Mouse (Mus musculus): ENCODE data around the gene Vps11. TPM values are rescaled to one million over a fixed set of nuclear protein-coding genes. Genes with fewer than 3 reads are reported as not detected.

Gene Vps11
- 36.0 and 37.5 TPM in 2 replicates for polyA plus RNA-seq (2012; rRNA removed)

GRCm38 (mm10) chr9:44361190-44361917 lies at the start of gene Vps11:
Gene Vps11, minus strand, starts transcription at chr9:44361670.

GRCm38 (mm10) chr9:44406906-44407751 lies 45.7 kb upstream of the Vps11 start, which contains the start of the genes Rps25 and Trappc4:
Gene Rps25, plus strand, starts transcription at chr9:44407139.
Gene Trappc4, minus strand, starts transcription at chr9:44407600.

DNA sequence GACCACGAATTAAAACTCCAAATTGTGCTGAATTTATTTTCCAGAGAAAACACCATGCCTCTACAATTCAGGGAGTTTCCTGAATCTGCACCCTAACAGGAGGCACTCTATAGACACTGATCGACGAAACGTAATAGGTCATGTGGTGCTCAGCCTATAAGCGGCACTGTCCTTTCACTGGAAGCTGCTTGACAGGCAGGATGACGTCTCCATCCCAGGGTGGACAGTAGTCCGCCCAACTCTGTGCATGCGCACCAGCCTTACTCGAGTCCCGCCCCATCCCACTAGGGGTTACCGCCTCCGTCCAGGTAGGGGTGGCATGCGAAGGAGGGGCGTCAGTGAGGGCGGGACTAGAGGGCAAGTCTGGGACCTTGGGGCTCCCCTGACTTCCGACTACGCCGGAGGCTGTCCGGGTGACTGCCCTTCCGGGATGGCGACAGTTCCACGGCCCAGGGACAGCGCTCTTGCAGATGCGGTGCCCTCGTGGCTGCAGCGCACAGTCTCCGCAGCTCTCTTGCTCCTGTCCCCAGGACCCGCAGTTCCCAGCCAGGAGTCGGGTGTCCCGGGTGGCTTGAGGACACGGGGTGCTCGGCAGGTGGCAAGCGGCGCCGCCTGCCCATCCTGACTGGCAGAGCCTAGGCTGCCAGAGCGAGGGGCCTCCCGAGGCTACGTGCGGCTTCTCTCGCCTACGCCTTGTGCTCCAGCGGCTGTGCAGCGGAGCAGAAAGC lies 35.4 kb upstream of the Vps11 start, which contains the start of gene Slc37a4:
Slc37a4 (plus strand) TSS at position 169 of the 728 bp plus-strand sequence.

DNA sequence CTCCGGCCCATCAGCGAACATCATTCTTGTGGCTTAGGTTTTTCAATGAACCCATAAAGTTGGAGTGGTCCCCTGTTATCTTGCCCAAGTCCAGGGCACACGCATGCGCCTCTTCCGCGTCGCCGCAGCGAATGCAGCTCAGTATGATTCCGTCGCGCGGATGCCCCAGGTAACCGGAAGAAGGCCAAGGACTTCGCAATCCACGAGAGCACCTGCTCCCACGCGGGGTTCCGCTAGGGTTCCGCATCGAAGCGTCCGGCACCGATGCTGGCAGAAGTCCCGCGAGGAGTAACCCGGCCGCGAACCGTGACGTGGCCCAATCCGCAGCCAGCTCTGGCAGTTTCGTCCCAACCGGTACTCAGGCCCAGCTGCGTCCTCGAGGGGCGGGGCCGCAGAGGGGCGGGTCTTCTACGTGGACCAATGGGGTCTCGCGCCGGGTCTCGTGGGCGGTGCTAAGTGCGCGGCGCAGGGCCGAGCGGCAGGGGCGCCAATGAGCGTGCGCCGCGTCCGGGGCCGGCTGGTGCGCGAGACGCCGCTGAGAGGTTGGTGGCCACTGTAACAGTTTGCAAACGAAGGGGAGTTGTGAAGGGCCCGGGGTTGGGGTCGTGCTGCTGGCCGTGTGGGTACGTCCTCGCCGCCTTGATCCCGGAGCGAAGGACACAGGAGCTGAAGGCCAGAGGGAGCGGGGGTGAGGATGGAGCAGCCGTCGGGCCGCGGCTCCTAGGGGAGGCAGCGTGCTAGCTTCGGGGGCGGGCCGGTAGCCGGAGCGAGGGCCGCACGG lies 17.8 kb upstream of the Vps11 start, which contains the start of gene Hyou1:
Hyou1 (plus strand) TSS at position 437 of the 781 bp plus-strand sequence.

GRCm38 (mm10) chr9:44343781-44344421 lies 17.6 kb downstream of the Vps11 start, which contains the start of gene Hmbs:
Gene Hmbs, minus strand, starts transcription at chr9:44344228.

DNA sequence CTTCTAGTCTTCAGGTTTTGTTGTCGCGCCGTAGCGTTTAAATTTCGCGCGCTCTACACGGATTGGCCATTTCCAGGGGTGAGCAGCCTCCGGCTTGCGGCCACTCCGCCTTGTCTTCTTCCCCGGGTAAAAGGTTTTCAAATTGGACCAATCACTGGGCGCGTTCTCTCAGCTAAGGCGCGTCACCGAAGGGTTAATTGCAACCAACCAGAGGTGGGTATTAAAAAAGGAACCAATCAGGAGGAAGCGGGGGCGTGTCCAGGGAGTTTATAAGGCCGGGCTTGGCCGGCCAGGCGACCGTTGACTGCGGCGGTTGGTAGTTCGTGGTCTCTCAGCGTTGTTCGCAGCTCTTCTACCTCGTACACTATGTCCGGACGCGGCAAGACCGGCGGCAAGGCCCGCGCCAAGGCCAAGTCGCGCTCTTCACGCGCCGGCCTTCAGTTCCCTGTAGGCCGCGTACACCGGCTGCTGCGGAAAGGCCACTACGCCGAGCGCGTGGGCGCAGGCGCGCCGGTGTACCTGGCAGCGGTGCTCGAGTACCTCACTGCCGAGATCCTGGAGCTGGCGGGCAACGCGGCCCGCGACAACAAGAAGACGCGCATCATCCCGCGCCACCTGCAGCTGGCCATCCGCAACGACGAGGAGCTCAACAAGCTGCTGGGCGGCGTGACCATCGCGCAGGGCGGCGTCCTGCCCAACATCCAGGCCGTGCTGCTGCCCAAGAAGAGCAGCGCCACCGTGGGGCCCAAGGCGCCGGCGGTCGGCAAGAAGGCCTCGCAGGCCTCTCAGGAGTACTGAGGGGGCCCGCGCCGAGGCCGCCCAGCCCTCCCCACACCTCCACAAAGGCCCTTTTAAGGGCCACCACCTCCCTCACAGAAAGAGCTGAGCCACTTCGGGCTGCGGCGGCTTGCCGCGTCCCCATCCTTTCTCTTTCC lies 26.8 kb downstream of the Vps11 start, which contains the start of gene H2afx:
H2afx (plus strand) TSS at position 299 of the 935 bp plus-strand sequence.

GRCm38 (mm10) chr9:44325768-44326370 lies 35.6 kb downstream of the Vps11 start, which contains the start of gene Dpagt1:
Gene Dpagt1, plus strand, starts transcription at chr9:44326019.

DNA sequence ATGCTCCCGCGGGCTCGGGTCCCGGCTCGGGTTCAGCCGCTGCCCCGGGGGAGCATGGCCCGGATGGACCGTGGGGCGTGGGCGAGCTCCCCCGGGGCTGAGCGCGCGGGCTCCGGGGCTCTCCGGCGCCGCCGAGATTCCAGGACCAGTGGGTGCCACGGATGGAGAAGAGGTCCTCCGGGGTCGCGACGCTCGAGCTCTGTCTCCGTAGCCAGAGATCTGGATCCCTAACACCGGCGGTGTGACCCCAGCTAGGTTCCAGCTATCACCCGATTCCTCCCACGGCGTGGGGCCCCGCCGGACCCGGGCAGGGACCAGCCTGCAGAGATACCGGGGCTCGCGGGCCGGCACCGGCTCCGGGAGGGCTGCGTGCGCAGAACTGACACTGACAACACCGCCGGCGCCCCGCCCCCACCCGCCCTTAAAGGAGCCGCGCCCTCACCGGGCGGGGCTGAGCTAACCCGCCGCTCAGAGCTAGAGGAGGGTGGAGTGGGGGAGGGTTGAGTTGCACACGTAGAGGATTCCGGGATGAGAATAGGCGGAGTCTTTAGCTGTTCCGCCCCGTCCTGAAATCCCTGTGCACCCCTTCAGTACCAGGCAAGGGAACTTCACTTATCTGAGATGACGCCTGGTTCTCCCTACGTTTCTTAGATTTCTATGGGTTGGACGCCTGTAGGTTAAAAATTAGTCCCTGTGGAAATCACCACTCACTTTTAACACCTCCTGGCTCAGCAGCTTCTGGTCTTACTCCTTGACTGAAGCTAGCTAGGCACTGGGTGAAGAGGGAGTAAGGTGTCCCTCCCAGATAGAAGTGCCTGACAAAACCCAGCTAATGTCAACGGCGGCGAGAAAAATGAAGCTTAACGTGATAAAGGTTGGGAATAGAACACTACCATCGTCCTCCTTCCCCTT lies 41.3 kb downstream of the Vps11 start, which contains the start of gene C2cd2l:
C2cd2l (minus strand) TSS at position 399 of the 912 bp plus-strand sequence.

GRCm38 (mm10) chr9:44305466-44306079 lies 55.9 kb downstream of the Vps11 start, which contains the start of gene Hinfp:
Gene Hinfp, minus strand, starts transcription at chr9:44305671.

Other genes with a start within 250 kb of the Vps11 start
- gene Gm49380, start 248.2 kb downstream of the Vps11 start, polyA plus RNA-seq (2012; rRNA removed), result 0.16 and 0.32 TPM in 2 replicates
- gene Rnf26, start 248.2 kb downstream of the Vps11 start, polyA plus RNA-seq (2012; rRNA removed), result 30.0 and 33.0 TPM in 2 replicates
- 29.7 and 40.4 TPM in 2 replicates for gene Mcam, start 227.2 kb downstream of the Vps11 start, polyA plus RNA-seq (2012; rRNA removed)
- 22.4 and 23.4 TPM in 2 replicates for gene Cbl, start 127.6 kb downstream of the Vps11 start, polyA plus RNA-seq (2012; rRNA removed)
- 0.07 and 0.13 TPM in 2 replicates for gene Ccdc153, start 121.0 kb downstream of the Vps11 start, polyA plus RNA-seq (2012; rRNA removed)
- 0.74 and 0.75 TPM in 2 replicates for gene Pdzd3, start 110.2 kb downstream of the Vps11 start, polyA plus RNA-seq (2012; rRNA removed)
- 4.3 and 4.6 TPM in 2 replicates for gene Nlrx1, start 93.1 kb downstream of the Vps11 start, polyA plus RNA-seq (2012; rRNA removed)
- gene Abcg4, start 73.1 kb downstream of the Vps11 start, polyA plus RNA-seq (2012; rRNA removed), result 52.4 and 58.7 TPM in 2 replicates
- 43.3 and 49.9 TPM in 2 replicates for gene Hinfp, start 56.0 kb downstream of the Vps11 start, polyA plus RNA-seq (2012; rRNA removed)
- gene C2cd2l, start 41.4 kb downstream of the Vps11 start, polyA plus RNA-seq (2012; rRNA removed), result 47.2 and 53.2 TPM in 2 replicates
- 38.7 and 39.4 TPM in 2 replicates for gene Dpagt1, start 35.7 kb downstream of the Vps11 start, polyA plus RNA-seq (2012; rRNA removed)
- 197 and 236 TPM in 2 replicates for gene H2afx, start 27.0 kb downstream of the Vps11 start, polyA plus RNA-seq (2012; rRNA removed)
- 50.4 and 50.6 TPM in 2 replicates for gene Hmbs, start 17.4 kb downstream of the Vps11 start, polyA plus RNA-seq (2012; rRNA removed)
- gene Hyou1, start 17.8 kb upstream of the Vps11 start, polyA plus RNA-seq (2012; rRNA removed), result 47.0 and 53.6 TPM in 2 replicates
- gene Slc37a4, start 35.2 kb upstream of the Vps11 start, polyA plus RNA-seq (2012; rRNA removed), result 48.9 and 50.0 TPM in 2 replicates
- gene Rps25, start 45.5 kb upstream of the Vps11 start, polyA plus RNA-seq (2012; rRNA removed), result 705 and 780 TPM in 2 replicates
- gene Trappc4, start 45.9 kb upstream of the Vps11 start, polyA plus RNA-seq (2012; rRNA removed), result 169 and 183 TPM in 2 replicates
- gene Ccdc84, start 56.9 kb upstream of the Vps11 start, polyA plus RNA-seq (2012; rRNA removed), result 57.4 and 62.5 TPM in 2 replicates
- gene Foxr1, start 79.5 kb upstream of the Vps11 start, polyA plus RNA-seq (2012; rRNA removed), result not detected in 2 replicates
- gene Upk2, start 93.3 kb upstream of the Vps11 start, polyA plus RNA-seq (2012; rRNA removed), result 0.43 TPM in 1 of 2 replicates, not detected in the other
- gene Bcl9l, start 121.2 kb upstream of the Vps11 start, polyA plus RNA-seq (2012; rRNA removed), result 18.8 and 23.9 TPM in 2 replicates
- 0.04 TPM in 2 replicates for gene Cxcr5, start 200.2 kb upstream of the Vps11 start, polyA plus RNA-seq (2012; rRNA removed)
- 49.3 and 55.0 TPM in 2 replicates for gene Ddx6, start 243.2 kb upstream of the Vps11 start, polyA plus RNA-seq (2012; rRNA removed)